Mouse (Mus musculus): ENCODE measurements at regions not wholly inside any gene's neighbourhood (a gene's known extent, or its start where the extent isn't known, plus 50 kb on each side); places are given as distances from the start of the nearest gene placed in this dataset.
A peak's percentile ranks its signal among the peaks of the same experiment; 100 is the strongest.

- no peak for DNase-seq (ENCODE audit: low spot score in 2 of 2)
- intact Hi-C loops (cut with DNase I): loop anchor here (5.0 to 10.0 kb wide), 2 partner anchors 193 to 405 kb away; partner anchors contain the start of gene Trib2
Measured at GRCm38 (mm10) chr12:16009822-16010620, 193.3 kb upstream of the Trib2 start.

GRCm38 (mm10) chr12:16008763-16009515 is 192.2 kb upstream of the Trib2 start:
- intact Hi-C loops (cut with DNase I): no loop called here
- no peak for DNase-seq (ENCODE audit: low spot score in 2 of 2)

DNA sequence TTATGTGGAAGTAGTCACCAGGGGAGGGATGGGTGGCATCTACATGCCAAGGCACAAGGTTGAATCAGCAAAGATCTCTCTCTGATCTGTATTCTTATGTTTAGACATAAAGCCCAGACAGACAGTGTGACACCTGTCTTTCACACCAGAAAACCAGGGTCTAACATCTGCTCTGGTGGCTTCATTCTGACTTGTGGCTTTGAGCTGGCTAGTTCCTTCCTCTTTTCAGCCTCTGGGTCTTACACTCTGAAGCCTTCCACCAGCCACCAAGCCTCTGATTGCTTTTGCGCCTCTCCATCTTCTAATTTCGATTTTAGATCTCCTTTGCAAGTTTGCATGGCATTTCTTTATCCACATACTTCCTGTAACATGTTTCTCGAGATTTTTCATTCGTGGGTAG is 191.5 kb upstream of the Trib2 start:
- DNase-seq (ENCODE audit: low spot score in 2 of 2): no peak
- intact Hi-C loops (cut with DNase I): no loop called here

GRCm38 (mm10) chr12:16006688-16007087 is 190.0 kb upstream of the Trib2 start:
- DNase-seq (ENCODE audit: low spot score in 2 of 2): peak; percentile 9 to 77
- intact Hi-C loops (cut with DNase I): no loop called here

GRCm38 (mm10) chr12:16006286-16006685 is 189.6 kb upstream of the Trib2 start:
- no peak for DNase-seq (ENCODE audit: low spot score in 2 of 2)
- intact Hi-C loops (cut with DNase I): no loop called here

GRCm38 (mm10) chr12:16001811-16002210 is 185.1 kb upstream of the Trib2 start:
- no peak for DNase-seq (ENCODE audit: low spot score in 2 of 2)
- intact Hi-C loops (cut with DNase I): no loop called here

DNA sequence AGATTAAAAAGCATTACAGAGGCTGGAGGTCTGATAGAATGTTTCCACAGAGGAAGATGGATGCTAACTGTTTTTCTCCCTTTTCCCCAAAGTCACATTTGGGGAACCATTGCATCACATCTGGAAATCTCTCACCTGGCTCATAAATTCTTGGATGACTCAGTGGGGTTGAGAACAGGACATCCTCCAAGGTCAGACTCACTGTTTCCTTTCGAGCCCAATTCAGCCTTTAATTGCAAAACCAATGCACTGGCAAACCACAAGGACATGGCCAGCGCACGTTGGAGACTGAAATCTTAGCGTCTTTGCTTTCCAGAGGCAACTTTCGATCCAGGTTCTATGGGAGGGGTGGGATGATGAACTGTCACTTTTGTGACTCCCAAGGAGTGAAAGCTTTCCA is 184.5 kb upstream of the Trib2 start:
- intact Hi-C loops (cut with DNase I): no loop called here
- no peak for DNase-seq (ENCODE audit: low spot score in 2 of 2)

DNA sequence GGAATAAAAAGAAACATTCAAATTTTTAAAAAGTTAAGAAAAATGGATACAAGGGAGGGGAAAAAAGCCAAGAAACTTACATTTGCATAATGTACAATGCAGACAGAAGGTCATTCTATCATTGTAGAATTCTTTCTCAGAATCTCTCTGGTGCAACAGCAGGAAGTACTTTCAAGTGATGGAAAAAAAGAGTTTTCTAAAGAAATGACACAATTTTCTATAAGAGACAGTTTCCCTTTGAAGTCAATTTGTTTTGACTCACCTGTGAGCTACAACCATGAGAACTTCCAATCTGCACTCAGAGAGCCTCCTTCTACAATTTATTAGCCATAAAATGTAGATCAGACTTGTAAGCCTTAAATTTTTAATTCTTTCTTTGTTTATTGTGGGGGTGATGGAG is 181.6 kb upstream of the Trib2 start:
- intact Hi-C loops (cut with DNase I): no loop called here
- DNase-seq (ENCODE audit: low spot score in 2 of 2): no peak

DNA sequence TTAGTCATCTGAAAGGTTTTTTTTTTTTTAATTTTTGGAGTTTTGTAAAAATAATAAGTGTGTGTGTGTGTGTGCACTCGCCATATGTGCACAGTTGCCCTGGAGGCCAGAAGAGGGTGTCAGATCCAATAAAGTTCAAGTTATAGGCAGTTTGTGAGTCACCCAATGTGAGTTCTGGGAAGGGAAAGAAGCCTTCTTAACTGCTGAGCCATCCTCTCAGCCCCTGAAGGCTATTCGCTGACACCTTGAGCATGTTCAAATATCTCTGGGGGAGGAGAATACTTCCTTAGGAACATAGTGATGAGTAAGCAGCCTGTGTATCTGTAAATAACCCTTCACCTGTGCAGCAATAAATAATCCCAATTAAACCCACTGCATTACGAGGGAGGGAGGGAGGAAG is 177.1 kb upstream of the Trib2 start:
- intact Hi-C loops (cut with DNase I): no loop called here
- DNase-seq (ENCODE audit: low spot score in 2 of 2): no peak

DNA sequence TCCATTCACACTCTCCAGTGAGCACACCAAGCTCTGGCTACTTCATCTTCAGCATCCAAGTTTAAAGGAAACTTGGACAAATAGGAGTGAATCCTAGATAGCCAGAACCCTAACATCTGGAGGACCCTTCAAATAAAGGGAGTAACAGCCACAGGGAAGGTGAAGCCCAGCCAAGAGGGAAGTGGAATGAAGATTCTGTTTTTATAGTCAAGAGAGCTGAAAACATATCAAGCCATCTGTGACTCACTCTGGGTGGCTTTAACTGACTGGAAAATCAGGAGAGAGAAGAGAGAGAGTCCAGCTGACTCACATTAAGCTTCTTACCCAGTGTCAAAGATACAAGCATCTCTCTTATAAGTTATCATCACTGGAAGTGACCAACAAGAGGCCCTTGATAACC is 169.6 kb upstream of the Trib2 start:
- no peak for DNase-seq (ENCODE audit: low spot score in 2 of 2)
- intact Hi-C loops (cut with DNase I): no loop called here

GRCm38 (mm10) chr12:15985649-15986048 is 168.9 kb upstream of the Trib2 start:
- DNase-seq (ENCODE audit: low spot score in 2 of 2): no peak

DNA sequence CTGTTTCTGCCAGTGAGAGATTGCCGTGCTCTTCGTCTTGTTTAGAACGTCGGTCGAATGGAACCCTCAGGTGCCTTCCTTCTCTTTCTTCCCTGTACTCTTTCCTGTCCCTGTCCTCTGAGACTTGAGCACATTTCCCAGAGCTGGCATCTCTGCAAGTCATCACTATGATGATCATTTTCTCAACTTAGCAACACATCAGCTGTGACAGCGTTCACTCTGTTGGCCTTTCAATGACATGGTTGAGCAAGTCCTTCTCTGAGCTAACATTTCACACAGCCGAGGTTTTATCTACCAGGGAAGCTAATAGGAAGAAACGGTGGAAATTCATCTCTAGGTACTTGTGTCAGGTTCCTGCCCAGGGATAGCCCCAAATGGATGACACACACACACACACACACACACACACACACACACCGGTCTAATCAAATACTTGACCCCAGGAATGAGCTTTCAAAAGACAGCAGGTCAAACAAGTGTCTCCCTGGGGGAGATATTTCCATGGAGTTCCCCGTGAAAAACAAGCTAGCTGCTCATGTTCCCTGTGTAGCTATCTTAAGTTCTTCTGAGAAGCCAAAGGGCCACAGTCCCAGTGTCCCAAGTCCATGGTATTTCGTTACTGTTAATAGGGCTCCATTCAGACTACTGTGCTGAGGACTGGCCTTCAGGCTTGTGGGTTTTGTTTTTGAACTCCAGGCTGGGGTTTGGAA is 167.0 kb upstream of the Trib2 start:
- no peak for DNase-seq (ENCODE audit: low spot score in 2 of 2)
- intact Hi-C loops (cut with DNase I): no loop called here

More at GRCm38 (mm10) chr12:15985649-15986048, 168.9 kb upstream of the Trib2 start:
- intact Hi-C loops (cut with DNase I): no loop called here

DNA sequence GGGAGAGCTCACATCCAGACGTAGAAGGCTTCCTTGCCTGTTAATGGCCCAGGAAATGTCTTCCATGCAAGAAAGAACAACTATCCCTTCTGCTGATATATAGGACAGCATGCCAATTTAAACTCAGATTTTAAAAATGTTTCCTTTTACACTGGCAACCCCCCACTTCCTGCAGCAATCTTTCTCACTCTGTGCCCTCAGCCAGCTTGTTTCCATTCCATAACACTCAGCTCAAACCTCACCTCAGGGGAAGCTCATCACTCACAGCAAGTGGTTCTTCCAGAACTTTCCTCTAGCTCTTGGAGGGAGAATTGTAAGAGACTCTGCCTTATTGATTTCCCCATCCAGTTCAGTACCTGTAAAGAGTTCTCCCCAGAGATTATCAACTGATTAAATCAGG is 165.0 kb upstream of the Trib2 start:
- intact Hi-C loops (cut with DNase I): no loop called here
- DNase-seq (ENCODE audit: low spot score in 2 of 2): no peak

DNA sequence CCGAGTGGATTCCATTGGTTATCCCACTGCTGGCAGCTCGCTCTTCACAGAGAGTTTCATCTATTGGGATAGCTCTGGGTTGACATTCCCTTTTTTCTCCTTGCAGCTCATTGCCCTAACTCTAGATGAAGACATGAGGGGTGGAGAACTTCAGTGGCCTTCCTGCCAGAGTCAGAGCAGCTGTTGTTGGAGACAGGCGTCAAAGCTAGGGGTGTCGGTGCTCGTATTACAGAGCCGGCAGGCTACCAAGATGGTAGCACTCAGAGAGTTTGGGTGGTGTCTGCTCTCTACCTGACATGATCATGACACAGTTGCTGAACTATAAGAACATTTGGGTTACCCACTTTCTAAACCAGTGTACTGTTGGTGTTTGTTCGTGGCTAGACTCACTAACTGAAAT is 162.5 kb upstream of the Trib2 start:
- intact Hi-C loops (cut with DNase I): no loop called here

DNA sequence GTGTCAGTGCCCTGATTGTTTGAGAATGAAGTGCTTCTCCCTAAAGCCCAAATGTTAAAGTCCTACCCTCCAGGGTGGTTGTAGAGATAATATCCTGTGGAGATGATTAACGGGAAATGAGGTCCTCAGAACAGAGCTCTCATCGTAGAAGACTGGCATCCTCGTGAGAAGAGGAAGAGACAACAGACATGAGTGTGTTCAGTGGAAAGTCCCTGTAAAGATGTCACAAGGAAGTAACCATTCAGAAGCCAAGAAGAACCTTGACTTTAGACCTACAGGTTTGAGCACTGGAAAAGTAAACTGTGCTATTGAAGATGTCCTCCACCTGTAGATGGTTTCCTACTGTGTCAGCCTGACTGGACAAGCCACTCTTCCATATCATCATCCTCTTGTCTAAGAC is 155.1 kb upstream of the Trib2 start:
- intact Hi-C loops (cut with DNase I): no loop called here
- DNase-seq (ENCODE audit: low spot score in 2 of 2): no peak

More for the DNA sequence above, 162.5 kb upstream of the Trib2 start:
- no peak for DNase-seq (ENCODE audit: low spot score in 2 of 2)

GRCm38 (mm10) chr12:15970262-15970661 is 153.5 kb upstream of the Trib2 start:
- intact Hi-C loops (cut with DNase I): no loop called here
- no peak for DNase-seq (ENCODE audit: low spot score in 2 of 2)

DNA sequence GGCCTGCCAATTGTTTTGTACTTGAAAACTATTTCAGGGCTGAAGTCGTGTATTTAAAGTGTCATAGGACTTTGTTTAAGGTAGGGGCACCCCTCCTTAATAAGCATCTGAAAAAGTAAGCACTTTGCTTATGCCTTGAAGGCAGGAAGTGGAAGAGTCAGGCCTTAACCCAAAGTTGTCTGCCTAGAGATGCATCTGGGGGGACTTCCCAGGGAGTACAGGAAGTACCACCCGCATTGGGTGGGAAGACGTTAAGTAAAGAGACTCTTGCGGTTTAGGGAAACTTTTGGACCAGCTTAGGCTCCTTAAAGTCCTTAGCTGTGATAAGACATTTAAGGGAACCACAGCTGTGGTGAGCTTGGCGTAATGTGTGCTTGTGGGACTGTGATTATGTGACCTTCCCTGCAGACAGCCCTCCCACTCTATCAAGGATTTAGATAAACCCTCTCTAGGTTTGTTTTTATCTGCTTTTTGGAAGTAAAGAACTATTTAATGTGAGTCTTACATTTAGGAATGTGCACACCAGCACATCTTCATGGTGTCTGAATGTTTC is 150.9 kb upstream of the Trib2 start:
- DNase-seq (ENCODE audit: low spot score in 2 of 2): no peak
- intact Hi-C loops (cut with DNase I): no loop called here

GRCm38 (mm10) chr12:15966631-15967030 is 149.9 kb upstream of the Trib2 start:
- intact Hi-C loops (cut with DNase I): no loop called here
- DNase-seq (ENCODE audit: low spot score in 2 of 2): no peak

GRCm38 (mm10) chr12:15965921-15966320 is 149.2 kb upstream of the Trib2 start:
- intact Hi-C loops (cut with DNase I): no loop called here
- no peak for DNase-seq (ENCODE audit: low spot score in 2 of 2)

DNA sequence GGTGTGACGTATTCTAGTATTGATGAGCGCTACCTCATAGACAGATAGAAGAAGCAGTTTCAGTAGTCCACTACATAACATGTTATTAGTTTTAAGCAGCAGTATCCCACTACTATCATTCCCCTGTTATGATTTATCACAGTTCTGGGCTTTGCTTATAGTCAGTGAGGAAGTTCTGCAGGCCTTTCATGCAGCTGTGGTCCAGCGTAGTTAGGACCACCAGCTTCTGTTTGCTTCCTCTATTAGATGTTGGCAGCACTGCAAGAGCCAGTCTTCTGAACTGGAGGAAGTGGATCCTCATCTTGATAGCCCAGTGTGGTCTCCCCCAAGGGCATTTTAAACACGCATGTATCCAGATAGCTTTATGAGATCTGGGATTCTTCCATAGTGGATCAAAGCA is 147.4 kb upstream of the Trib2 start:
- DNase-seq (ENCODE audit: low spot score in 2 of 2): no peak
- intact Hi-C loops (cut with DNase I): no loop called here
